Mouse (Mus musculus): ENCODE data around the gene Sox5. TPM values are rescaled to one million over a fixed set of nuclear protein-coding genes. Genes with fewer than 3 reads are reported as not detected.
A peak's percentile ranks its signal among the peaks of the same experiment; 100 is the strongest.

Gene Sox5
- polyA plus RNA-seq, 1 experiment from 2014 or later: 54.7 TPM

- ATAC-seq (ENCODE audit: insufficient number of reproducible peaks, low FRiP score, low TSS enrichment, low read depth): no peak
- H3K27ac ChIP-seq (replicated peaks; ENCODE audit: low read depth, low read length): no peak overlapping the region
These were observed 833.0 kb downstream of the Sox5 start for GRCm38 (mm10) chr6:143948553-143949308.

GRCm38 (mm10) chr6:143948071-143948470, 833.7 kb downstream of the Sox5 start:
- 0 out of 2 replicates have a peak, but pooled peaks cover 4% of the 10 kb centered on the region for H3K4me1 ChIP-seq (ENCODE audit: control insufficient read depth, insufficient read depth, low read length)
- DNase-seq (ENCODE audit: low spot score): no peak
- no peaks in the 10 kb centered on the region for H3K27me3 ChIP-seq (ENCODE audit: control insufficient read depth, insufficient read depth, low read length)
- WGBS: 74% methylated on average over 4 of the region's 4 CpGs
- no peak overlapping the region for H3K4me2 ChIP-seq (ENCODE audit: low read depth, severe bottlenecking)
- ATAC-seq (ENCODE audit: insufficient number of reproducible peaks, low FRiP score, low TSS enrichment, low read depth): no peak
- no peaks in the 10 kb centered on the region for H3K9me3 ChIP-seq (ENCODE audit: control insufficient read depth, low read length)
- no peak overlapping the region for H3K9ac ChIP-seq (ENCODE audit: low read length)
- no peak overlapping the region for H3K27ac ChIP-seq (replicated peaks; ENCODE audit: low read depth, low read length)
- H3K36me3 ChIP-seq (ENCODE audit: control insufficient read depth, insufficient read depth, low read length): no peaks in the 10 kb centered on the region
- H3K4me3 ChIP-seq (ENCODE audit: low read depth, low read length): no peak overlapping the region

More at GRCm38 (mm10) chr6:143948553-143949308, 833.0 kb downstream of the Sox5 start:
- WGBS: 80% methylated on average over 12 of the region's 12 CpGs
- no peaks in the 10 kb centered on the region for H3K9me3 ChIP-seq (ENCODE audit: control insufficient read depth, low read length)
- H3K27me3 ChIP-seq (ENCODE audit: control insufficient read depth, insufficient read depth, low read length): no peaks in the 10 kb centered on the region
- H3K4me2 ChIP-seq (ENCODE audit: low read depth, severe bottlenecking): no peak overlapping the region
- H3K4me1 ChIP-seq (ENCODE audit: control insufficient read depth, insufficient read depth, low read length): 0 out of 2 replicates have a peak, but pooled peaks cover 4% of the 10 kb centered on the region
- H3K36me3 ChIP-seq (ENCODE audit: control insufficient read depth, insufficient read depth, low read length): no peaks in the 10 kb centered on the region
- no peak overlapping the region for H3K4me3 ChIP-seq (ENCODE audit: low read depth, low read length)
- DNase-seq (ENCODE audit: low spot score): no peak
- H3K9ac ChIP-seq (ENCODE audit: low read length): no peak overlapping the region

GRCm38 (mm10) chr6:143943126-143943525, 838.7 kb downstream of the Sox5 start:
- 92% methylated on average over 5 of the region's 5 CpGs for WGBS
- ATAC-seq (ENCODE audit: insufficient number of reproducible peaks, low FRiP score, low TSS enrichment, low read depth): no peak

GRCm38 (mm10) chr6:143941291-143941785, 840.4 kb downstream of the Sox5 start:
- H3K9ac ChIP-seq (ENCODE audit: low read length): no peak overlapping the region
- H3K9me3 ChIP-seq (ENCODE audit: control insufficient read depth, low read length): no peaks in the 10 kb centered on the region
- no peaks in the 10 kb centered on the region; the same call in 1 of the 2 replicates for H3K36me3 ChIP-seq (ENCODE audit: control insufficient read depth, insufficient read depth, low read length)
- WGBS: 50% methylated on average over 8 of the region's 8 CpGs
- H3K4me2 ChIP-seq (ENCODE audit: low read depth, severe bottlenecking): no peak overlapping the region
- ATAC-seq (ENCODE audit: insufficient number of reproducible peaks, low FRiP score, low TSS enrichment, low read depth): peak; percentile 39; the same call in 1 of the 2 replicates
- no peak overlapping the region for H3K27ac ChIP-seq (replicated peaks; ENCODE audit: low read depth, low read length)
- H3K4me3 ChIP-seq (ENCODE audit: low read depth, low read length): no peak overlapping the region
- H3K4me1 ChIP-seq (ENCODE audit: control insufficient read depth, insufficient read depth, low read length): no peaks in the 10 kb centered on the region
- H3K27me3 ChIP-seq (ENCODE audit: control insufficient read depth, insufficient read depth, low read length): no peaks in the 10 kb centered on the region
- DNase-seq (ENCODE audit: low spot score): peak; percentile 25

More at GRCm38 (mm10) chr6:143943126-143943525, 838.7 kb downstream of the Sox5 start:
- Histone ChIP-seq H3K27me3 (ENCODE audit: control insufficient read depth, insufficient read depth, low read length) (no peaks in the 10 kb centered on the region), H3K9ac (ENCODE audit: low read length) (no peak overlapping the region), H3K4me1 (ENCODE audit: control insufficient read depth, insufficient read depth, low read length) (no peaks in the 10 kb centered on the region), H3K4me3 (ENCODE audit: low read depth, low read length) (no peak overlapping the region), H3K36me3 (ENCODE audit: control insufficient read depth, insufficient read depth, low read length) (no peaks in the 10 kb centered on the region; the same call in 1 of the 2 replicates), H3K27ac (replicated peaks; ENCODE audit: low read depth, low read length) (no peak overlapping the region), H3K4me2 (ENCODE audit: low read depth, severe bottlenecking) (no peak overlapping the region), H3K9me3 (ENCODE audit: control insufficient read depth, low read length) (no peaks in the 10 kb centered on the region)
- DNase-seq (ENCODE audit: low spot score): no peak

GRCm38 (mm10) chr6:143923146-143923545, 858.6 kb downstream of the Sox5 start:
- H3K4me1 ChIP-seq (ENCODE audit: control insufficient read depth, insufficient read depth, low read length): 0 out of 2 replicates have a peak, but pooled peaks cover 2% of the 10 kb centered on the region
- H3K4me2 ChIP-seq (ENCODE audit: low read depth, severe bottlenecking): no peak overlapping the region
- DNase-seq (ENCODE audit: low spot score): no peak
- ATAC-seq (ENCODE audit: insufficient number of reproducible peaks, low FRiP score, low TSS enrichment, low read depth): no peak
- no peaks in the 10 kb centered on the region for H3K9me3 ChIP-seq (ENCODE audit: control insufficient read depth, low read length)
- no peaks in the 10 kb centered on the region for H3K36me3 ChIP-seq (ENCODE audit: control insufficient read depth, insufficient read depth, low read length)
- 51% methylated on average over 6 of the region's 6 CpGs for WGBS
- H3K27ac ChIP-seq (replicated peaks; ENCODE audit: low read depth, low read length): no peak overlapping the region
- no peak overlapping the region for H3K4me3 ChIP-seq (ENCODE audit: low read depth, low read length)
- no peaks in the 10 kb centered on the region for H3K27me3 ChIP-seq (ENCODE audit: control insufficient read depth, insufficient read depth, low read length)
- H3K9ac ChIP-seq (ENCODE audit: low read length): no peak overlapping the region

- Histone ChIP-seq H3K4me2 (ENCODE audit: low read depth, severe bottlenecking) (no peak overlapping the region), H3K4me3 (ENCODE audit: low read depth, low read length) (no peak overlapping the region), H3K9ac (ENCODE audit: low read length) (no peak overlapping the region), H3K4me1 (ENCODE audit: control insufficient read depth, insufficient read depth, low read length) (peaks cover 2% of the 10 kb centered on the region; the same call in 1 of the 2 replicates), H3K27ac (replicated peaks; ENCODE audit: low read depth, low read length) (no peak overlapping the region), H3K36me3 (ENCODE audit: control insufficient read depth, insufficient read depth, low read length) (no peaks in the 10 kb centered on the region), H3K9me3 (ENCODE audit: control insufficient read depth, low read length) (no peaks in the 10 kb centered on the region), H3K27me3 (ENCODE audit: control insufficient read depth, insufficient read depth, low read length) (no peaks in the 10 kb centered on the region)
- 17% methylated on average over 16 of the region's 16 CpGs for WGBS
- DNase-seq (ENCODE audit: low spot score) (peak; percentile 49), ATAC-seq (ENCODE audit: insufficient number of reproducible peaks, low FRiP score, low TSS enrichment, low read depth) (no peak)
These were observed 863.3 kb downstream of the Sox5 start for GRCm38 (mm10) chr6:143918405-143918947.

GRCm38 (mm10) chr6:143916152-143916735, 865.5 kb downstream of the Sox5 start:
- H3K4me2 ChIP-seq (ENCODE audit: low read depth, severe bottlenecking): no peak overlapping the region
- H3K9ac ChIP-seq (ENCODE audit: low read length): no peak overlapping the region
- 52% methylated on average over 10 of the region's 10 CpGs for WGBS
- DNase-seq (ENCODE audit: low spot score) (no peak), ATAC-seq (ENCODE audit: insufficient number of reproducible peaks, low FRiP score, low TSS enrichment, low read depth) (no peak)
- no peaks in the 10 kb centered on the region for H3K27me3 ChIP-seq (ENCODE audit: control insufficient read depth, insufficient read depth, low read length)
- no peak overlapping the region for H3K4me3 ChIP-seq (ENCODE audit: low read depth, low read length)
- no peak overlapping the region for H3K27ac ChIP-seq (replicated peaks; ENCODE audit: low read depth, low read length)
- H3K9me3 ChIP-seq (ENCODE audit: control insufficient read depth, low read length): no peaks in the 10 kb centered on the region
- peaks cover 2% of the 10 kb centered on the region; the same call in 1 of the 2 replicates for H3K4me1 ChIP-seq (ENCODE audit: control insufficient read depth, insufficient read depth, low read length)
- H3K36me3 ChIP-seq (ENCODE audit: control insufficient read depth, insufficient read depth, low read length): no peaks in the 10 kb centered on the region

- no peak overlapping the region for H3K9ac ChIP-seq (ENCODE audit: low read length)
- H3K27ac ChIP-seq (replicated peaks; ENCODE audit: low read depth, low read length): no peak overlapping the region
- ATAC-seq (ENCODE audit: insufficient number of reproducible peaks, low FRiP score, low TSS enrichment, low read depth) (no peak), DNase-seq (ENCODE audit: low spot score) (no peak)
- WGBS: 72% methylated on average over 3 of the region's 3 CpGs
- no peak overlapping the region for H3K4me2 ChIP-seq (ENCODE audit: low read depth, severe bottlenecking)
- no peaks in the 10 kb centered on the region for H3K9me3 ChIP-seq (ENCODE audit: control insufficient read depth, low read length)
- H3K4me1 ChIP-seq (ENCODE audit: control insufficient read depth, insufficient read depth, low read length): peaks cover 2% of the 10 kb centered on the region; the same call in 1 of the 2 replicates
- no peaks in the 10 kb centered on the region for H3K27me3 ChIP-seq (ENCODE audit: control insufficient read depth, insufficient read depth, low read length)
- no peaks in the 10 kb centered on the region for H3K36me3 ChIP-seq (ENCODE audit: control insufficient read depth, insufficient read depth, low read length)
- no peak overlapping the region for H3K4me3 ChIP-seq (ENCODE audit: low read depth, low read length)
These were observed 866.1 kb downstream of the Sox5 start for GRCm38 (mm10) chr6:143915686-143916085.

All from limb, embryonic 11.5 days (tissue).